Mouse (Mus musculus) lung, postnatal 25 days (tissue): ENCODE data around the gene Dpp9.
A peak's percentile ranks its signal among the peaks of the same experiment; 100 is the strongest.

ENCODE experiments used
- DNase-seq: peaks from one replicate; pipeline ENCODE4 v3.0.0; 2022; ENCODE audit warnings: low spot score

Dpp9 gene

DNA sequence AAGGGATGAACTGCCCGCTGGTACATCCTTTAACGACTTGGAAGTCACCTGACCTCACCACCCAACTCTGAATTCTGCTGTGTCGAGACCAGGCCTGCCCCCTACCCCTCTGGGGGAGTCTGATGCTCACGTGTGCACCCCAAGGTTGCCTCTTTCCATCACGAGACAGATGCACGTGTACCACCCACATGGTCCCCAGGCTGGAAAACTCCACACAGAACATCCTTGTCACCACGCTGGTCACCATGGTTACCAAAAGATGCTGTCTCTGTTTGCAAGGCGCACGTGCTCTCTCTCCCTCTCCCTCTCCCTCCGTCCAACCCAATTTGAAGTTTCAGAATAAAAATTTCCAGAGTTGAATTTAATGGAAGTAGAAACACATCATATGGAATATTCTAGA is 11.2 kb upstream of the Dpp9 start:
- DNase-seq = no peak

- DNase-seq = no peak
Observed at GRCm38 (mm10) chr17:56226566-56226965, 7.9 kb upstream of the Dpp9 start.

GRCm38 (mm10) chr17:56224916-56225315 is 6.2 kb upstream of the Dpp9 start:
- no peak for DNase-seq

- peak; percentile 84 for DNase-seq
Observed at GRCm38 (mm10) chr17:56219805-56220204, 1.1 kb upstream of the Dpp9 start.

DNA sequence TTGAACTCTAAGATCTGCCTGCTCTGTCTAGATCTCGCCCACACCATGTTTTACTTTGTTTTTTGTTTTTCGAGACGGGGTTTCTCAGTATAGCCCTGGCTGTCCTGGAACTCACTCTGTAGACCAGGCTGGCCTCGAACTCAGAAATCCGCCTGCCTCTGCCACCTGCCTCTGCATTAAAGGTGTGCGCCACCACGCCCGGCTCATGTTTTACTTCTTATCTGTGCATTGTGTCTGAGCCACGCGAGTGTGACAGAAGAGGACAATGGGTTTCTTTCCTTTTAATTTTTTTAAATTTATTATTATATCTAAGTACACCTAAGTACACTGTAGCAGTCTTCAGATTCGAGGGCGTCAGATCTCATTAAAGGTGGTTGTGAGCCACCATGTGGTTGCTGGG is 546 bp upstream of the Dpp9 start:
- DNase-seq = no peak

GRCm38 (mm10) chr17:56217670-56218069 is 1.0 kb downstream of the Dpp9 start:
- no peak for DNase-seq

- no peak for DNase-seq
Observed at GRCm38 (mm10) chr17:56214229-56214628, 4.5 kb downstream of the Dpp9 start.

DNA sequence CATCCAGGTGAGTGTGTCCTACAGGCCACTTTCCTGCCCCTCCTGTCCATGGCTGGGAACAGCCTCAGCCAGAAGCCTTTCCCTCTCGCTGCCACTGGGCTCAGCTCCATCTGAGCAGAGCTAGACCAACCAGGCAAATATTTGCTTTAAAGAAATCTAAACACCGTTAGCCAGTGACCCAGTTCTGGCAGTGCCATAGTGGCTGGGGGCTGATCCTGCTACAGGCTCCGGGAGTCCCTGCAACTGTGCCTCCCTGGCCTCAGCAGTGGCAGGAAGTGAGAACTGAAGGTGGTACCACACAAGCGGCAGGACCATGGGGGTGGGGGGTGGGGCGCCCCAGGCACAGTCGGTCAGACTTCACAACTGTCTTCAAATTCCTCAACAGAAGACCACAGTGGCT is 6.0 kb downstream of the Dpp9 start:
- DNase-seq = peak; percentile 57

- DNase-seq = no peak
Observed at GRCm38 (mm10) chr17:56211090-56211489, 7.6 kb downstream of the Dpp9 start.

DNA sequence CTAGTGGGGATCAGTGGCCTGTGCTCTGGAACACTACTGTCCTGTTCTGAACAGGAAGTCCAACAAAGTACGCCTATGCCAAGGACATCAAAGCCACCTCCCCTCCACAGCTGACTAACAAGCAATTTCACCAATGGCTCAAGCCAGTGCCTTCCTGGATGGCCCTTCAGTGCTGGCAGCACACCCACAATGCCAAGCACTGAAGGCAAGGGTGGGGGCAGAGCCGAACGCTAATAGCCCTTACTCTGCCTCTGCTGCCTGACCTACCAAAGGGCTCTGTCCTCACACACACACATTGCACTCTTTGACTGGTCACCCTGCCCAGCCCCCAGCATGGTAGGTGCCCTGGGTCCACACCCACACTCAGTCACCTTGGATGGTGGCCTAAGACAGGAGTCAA is 9.9 kb downstream of the Dpp9 start:
- peak; percentile 86 for DNase-seq

GRCm38 (mm10) chr17:56207963-56208530 is 10.7 kb downstream of the Dpp9 start:
- no peak for DNase-seq

- DNase-seq = no peak
Observed at GRCm38 (mm10) chr17:56206986-56207674, 11.6 kb downstream of the Dpp9 start.

DNA sequence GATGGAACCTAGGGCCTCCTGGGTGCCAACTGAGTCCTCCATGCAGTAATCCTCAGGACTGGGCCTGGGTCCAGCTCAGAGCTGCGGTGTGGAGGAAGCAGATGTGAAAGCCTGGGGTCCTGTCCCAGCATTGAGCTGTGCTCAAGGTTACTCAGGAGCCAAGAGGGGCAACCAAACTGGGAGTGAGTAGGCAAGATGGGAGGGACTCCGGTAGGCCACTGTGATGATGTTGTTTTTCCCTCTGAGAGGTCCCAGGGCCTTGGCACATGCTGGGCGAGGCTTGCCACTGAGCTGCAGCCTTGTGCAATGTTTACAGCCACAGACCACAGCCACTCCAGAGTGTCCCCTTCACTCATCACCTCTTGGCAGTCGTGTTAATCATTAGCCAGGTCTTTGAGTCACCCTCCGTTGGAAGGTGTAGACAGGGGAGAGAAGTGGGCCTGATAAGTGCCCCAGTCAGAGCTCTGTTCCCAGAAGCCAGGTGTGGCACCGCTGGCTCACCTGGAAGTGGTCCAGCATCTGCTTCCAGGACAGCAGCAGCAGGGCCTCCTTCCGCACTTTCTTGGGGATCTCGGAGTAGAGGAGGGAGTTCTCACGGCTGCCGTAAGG is 12.3 kb downstream of the Dpp9 start:
- peak; percentile 91 for DNase-seq

DNA sequence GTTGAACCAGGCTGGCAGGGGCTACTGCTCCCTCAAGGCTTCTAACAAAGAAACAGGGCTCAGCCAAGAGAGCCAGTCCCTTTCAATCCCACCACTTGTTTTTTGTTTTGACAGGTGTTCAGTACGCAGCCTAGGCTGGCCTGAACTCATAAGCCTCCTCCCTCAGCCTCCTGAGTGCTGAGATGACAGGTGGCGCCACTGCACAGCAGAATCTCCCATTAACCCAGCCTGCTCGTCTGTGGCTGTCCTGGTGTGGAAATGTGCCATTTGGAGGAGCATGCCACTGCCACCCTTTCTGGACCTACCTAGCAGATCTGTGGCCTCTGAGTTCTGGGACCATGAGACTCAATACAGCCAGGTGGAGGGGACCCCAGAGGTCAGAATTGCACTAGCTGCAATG is 15.0 kb downstream of the Dpp9 start:
- no peak for DNase-seq

DNA sequence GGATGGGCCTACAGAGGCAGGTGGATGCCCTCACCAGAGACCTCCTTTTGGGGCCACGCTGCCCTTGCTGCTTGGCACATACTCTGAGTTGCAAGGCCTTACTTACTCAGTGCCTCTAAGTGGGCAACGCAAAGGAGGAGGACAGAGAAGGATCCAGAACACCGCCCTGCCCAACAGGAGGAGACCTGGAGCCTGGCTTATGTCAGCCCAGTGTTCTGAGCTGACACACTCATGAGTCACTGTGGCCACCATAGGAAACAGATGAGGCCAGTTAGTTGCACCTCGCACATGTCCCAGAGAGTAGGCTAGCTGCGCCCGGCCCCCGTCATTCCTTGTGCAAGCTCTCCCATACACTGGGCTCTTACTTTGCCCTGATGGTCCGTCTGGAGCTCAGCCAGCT is 16.2 kb downstream of the Dpp9 start:
- DNase-seq = no peak

GRCm38 (mm10) chr17:56201642-56202041 is 17.1 kb downstream of the Dpp9 start:
- DNase-seq = no peak

- no peak for DNase-seq
Observed at GRCm38 (mm10) chr17:56200586-56200985, 18.1 kb downstream of the Dpp9 start.

- no peak for DNase-seq
Observed at GRCm38 (mm10) chr17:56196860-56197259, 21.8 kb downstream of the Dpp9 start.

GRCm38 (mm10) chr17:56194765-56195164 is 23.9 kb downstream of the Dpp9 start:
- DNase-seq = no peak

DNA sequence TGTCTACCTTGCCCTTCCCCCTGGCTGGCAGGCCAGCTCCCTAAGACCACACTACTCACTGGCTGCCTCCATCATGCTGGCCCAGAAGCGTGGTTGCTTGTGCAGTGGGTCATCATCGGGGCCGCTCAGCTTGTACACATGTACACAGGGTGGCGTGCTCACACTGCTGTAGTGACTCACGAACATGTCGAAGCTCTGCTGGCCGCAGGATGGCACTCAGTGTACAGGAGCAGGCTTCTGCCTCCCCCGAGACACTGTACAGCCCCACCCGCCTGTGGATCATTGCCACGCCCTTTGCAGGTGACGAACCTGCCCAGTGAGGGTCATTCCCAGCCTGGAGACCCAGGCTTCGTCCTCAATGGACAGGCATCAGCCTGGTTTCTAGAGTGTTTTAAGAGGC is 24.3 kb downstream of the Dpp9 start:
- no peak for DNase-seq

DNA sequence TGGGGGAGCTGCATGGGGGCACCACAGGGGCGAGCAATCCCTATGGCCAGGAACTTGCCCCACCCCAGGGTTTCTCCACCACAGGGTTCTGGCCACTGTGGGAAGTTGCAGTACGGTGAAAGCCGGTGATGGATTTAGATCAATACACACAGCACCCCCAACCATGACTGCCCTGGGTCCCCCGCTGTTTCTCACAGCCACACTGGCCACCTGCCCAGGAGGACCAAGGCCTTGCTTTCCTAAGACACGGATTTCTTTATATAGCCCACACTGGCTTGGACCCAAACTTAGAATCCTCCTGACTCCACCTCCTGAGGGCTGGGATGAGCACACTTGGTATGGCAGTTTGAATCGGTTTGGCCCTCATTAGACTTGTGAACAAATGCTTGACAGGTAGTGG is 27.4 kb downstream of the Dpp9 start:
- no peak for DNase-seq

GRCm38 (mm10) chr17:56185281-56186141 is 33.2 kb downstream of the Dpp9 start:
- DNase-seq = peak; percentile 66

DNA sequence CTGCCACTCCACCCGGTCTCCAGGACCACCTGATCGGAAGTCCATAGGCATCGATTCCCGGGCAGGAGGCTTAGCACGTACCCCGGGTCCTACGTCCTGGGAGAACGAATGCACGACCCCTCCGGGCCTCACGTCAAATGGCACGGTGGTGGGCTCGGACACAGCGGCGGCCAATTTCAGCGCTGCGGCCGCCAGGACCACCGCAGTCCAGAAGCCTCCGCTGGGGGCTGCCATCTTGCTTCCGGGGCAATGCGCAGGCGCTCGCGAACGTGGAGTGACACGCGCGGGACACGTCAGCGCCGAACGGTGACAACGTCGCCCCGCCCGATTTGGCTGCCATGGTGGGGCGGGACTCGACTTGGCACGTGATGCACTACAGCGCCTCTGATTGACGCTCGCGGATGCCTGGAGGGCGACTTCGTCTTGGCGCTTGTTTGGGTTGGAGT is 35.0 kb downstream of the Dpp9 start, which contains the start of gene Mydgf:
Gene Mydgf, minus strand, starts transcription at position 263 of the 446 bp plus-strand sequence.
- peak; percentile 97 for DNase-seq
